Mouse (Mus musculus) kidney, adult 2 months (tissue): Measurements from ENCODE around the gene Qsox1.

ENCODE experiments used
- CTCF ChIP-seq: fragments of 200-500 bp; conservative IDR thresholded peaks from 2 replicates; pipeline ENCODE4 v1.5.1; 2011; ENCODE audit warnings: low read depth, mild to moderate bottlenecking, control low read depth, low read length, moderate library complexity, mixed read lengths; ENCODE audit not compliant: insufficient read depth, insufficient read length
- POLR2A ChIP-seq: fragments of 200-500 bp; IDR thresholded peaks from one replicate; pipeline ENCODE4 v1.6.1; 2011; ENCODE audit warnings: low read depth, low read length, control low read depth

DNA sequence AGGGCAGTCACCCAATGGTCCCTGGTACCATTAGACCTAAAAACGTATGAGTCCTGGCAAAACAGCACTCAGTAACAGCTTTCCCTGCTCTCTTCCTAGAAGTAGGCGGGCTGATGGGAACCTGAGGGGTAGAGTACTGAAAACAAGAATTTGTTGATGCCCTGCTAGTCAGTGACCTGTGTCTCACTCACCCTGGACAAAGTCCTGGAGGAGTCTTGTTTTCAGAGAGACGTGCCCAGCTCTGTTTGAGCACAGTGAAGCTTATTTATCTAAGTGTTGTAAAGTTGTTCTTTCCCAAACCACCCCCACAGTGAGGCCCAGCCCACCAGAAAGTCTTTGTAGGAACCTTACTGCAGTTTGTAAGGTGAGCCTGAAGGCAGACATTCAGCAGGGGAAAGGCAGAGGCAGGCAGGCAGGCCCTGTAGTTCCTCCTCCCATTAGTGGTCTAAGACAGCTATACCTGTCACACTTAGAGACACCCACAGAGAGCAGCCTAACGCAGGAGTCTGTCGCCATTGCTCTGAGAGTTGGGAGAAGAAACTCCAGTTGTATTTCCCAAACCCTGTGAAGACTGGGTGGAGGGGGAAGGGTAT is 14.2 kb upstream of the Qsox1 start:
- TF ChIP-seq POLR2A (no peak), CTCF (no peak)
